Mouse (Mus musculus): ENCODE results near the gene Cwh43. TPM values are rescaled to one million over a fixed set of nuclear protein-coding genes. Genes with fewer than 3 reads are reported as not detected.

Cwh43 gene
- polyA plus RNA-seq, 2 experiments: 0.45 to 1.4 TPM

GRCm38 (mm10) chr5:73489915-73490314, 84.0 kb downstream of the Cwh43 start:
- no peak for TF ChIP-seq POLR2A (IDR thresholded peaks at IDR 0.05; ENCODE audit: borderline replicate concordance, extremely low read depth, insufficient read depth, insufficient read length)
- 3% methylated on average over 14 of the region's 14 CpGs for WGBS
- Histone ChIP-seq H3K36me3 (ENCODE audit: control insufficient read depth, insufficient read depth, low read length) (no peaks in the 10 kb centered on the region), H3K4me3 (replicated peaks; ENCODE audit: low read length) (peak overlapping the region; percentile 81), H3K27ac (replicated peaks; ENCODE audit: low read depth, low read length) (peak overlapping the region; percentile 77), H3K9ac (ENCODE audit: low read depth, low read length, severe bottlenecking) (peak overlapping the region; percentile 57), H3K4me2 (replicated peaks; ENCODE audit: low read depth, low read length, severe bottlenecking) (peak overlapping the region; percentile 91), H3K9me3 (ENCODE audit: control insufficient read depth, low read length) (no peaks in the 10 kb centered on the region), H3K4me1 (ENCODE audit: control insufficient read depth, insufficient read depth, low read length) (peaks cover 4% of the 10 kb centered on the region), H3K27me3 (ENCODE audit: control insufficient read depth, insufficient read depth, low read length) (no peaks in the 10 kb centered on the region)
- no peak for DNase-seq (ENCODE audit: low spot score)
- ATAC-seq (ENCODE audit: low FRiP score, low read depth): no peak

- Histone ChIP-seq H3K9ac (ENCODE audit: low read depth, low read length, severe bottlenecking) (peak overlapping the region; percentile 67), H3K4me1 (ENCODE audit: control insufficient read depth, insufficient read depth, low read length) (peaks cover 4% of the 10 kb centered on the region), H3K4me2 (replicated peaks; ENCODE audit: low read depth, low read length, severe bottlenecking) (peak overlapping the region; percentile 91), H3K4me3 (replicated peaks; ENCODE audit: low read length) (peak overlapping the region; percentile 81), H3K27me3 (ENCODE audit: control insufficient read depth, insufficient read depth, low read length) (no peaks in the 10 kb centered on the region), H3K9me3 (ENCODE audit: control insufficient read depth, low read length) (no peaks in the 10 kb centered on the region), H3K27ac (replicated peaks; ENCODE audit: low read depth, low read length) (peak overlapping the region; percentile 91), H3K36me3 (ENCODE audit: control insufficient read depth, insufficient read depth, low read length) (no peaks in the 10 kb centered on the region)
- under 1% methylated on average over 37 of the region's 37 CpGs for WGBS
- peak; percentile 95; the same call in 1 of the 2 replicates for TF ChIP-seq POLR2A (IDR thresholded peaks at IDR 0.05; ENCODE audit: borderline replicate concordance, extremely low read depth, insufficient read depth, insufficient read length)
- peak; percentile 99 for DNase-seq (ENCODE audit: low spot score)
- peak; percentile 97 for ATAC-seq (ENCODE audit: low FRiP score, low read depth)
Measured at GRCm38 (mm10) chr5:73490596-73491073, 84.8 kb downstream of the Cwh43 start.

- Histone ChIP-seq H3K9ac (ENCODE audit: low read depth, low read length, severe bottlenecking) (peak overlapping the region; percentile 67), H3K9me3 (ENCODE audit: control insufficient read depth, low read length) (no peaks in the 10 kb centered on the region), H3K27me3 (ENCODE audit: control insufficient read depth, insufficient read depth, low read length) (no peaks in the 10 kb centered on the region), H3K4me1 (ENCODE audit: control insufficient read depth, insufficient read depth, low read length) (peaks cover 4% of the 10 kb centered on the region), H3K4me2 (replicated peaks; ENCODE audit: low read depth, low read length, severe bottlenecking) (peak overlapping the region; percentile 96), H3K36me3 (ENCODE audit: control insufficient read depth, insufficient read depth, low read length) (no peaks in the 10 kb centered on the region), H3K4me3 (replicated peaks; ENCODE audit: low read length) (peak overlapping the region; percentile 81), H3K27ac (replicated peaks; ENCODE audit: low read depth, low read length) (peak overlapping the region; percentile 91)
- DNase-seq (ENCODE audit: low spot score) (peak; percentile 21), ATAC-seq (ENCODE audit: low FRiP score, low read depth) (peak; percentile 42)
- peak; percentile 81; the same call in 1 of the 2 replicates for TF ChIP-seq POLR2A (IDR thresholded peaks at IDR 0.05; ENCODE audit: borderline replicate concordance, extremely low read depth, insufficient read depth, insufficient read length)
- 1% methylated on average over 45 of the region's 70 CpGs for WGBS
Measured at GRCm38 (mm10) chr5:73491074-73491836, 85.4 kb downstream of the Cwh43 start.

- Histone ChIP-seq H3K27me3 (ENCODE audit: control insufficient read depth, insufficient read depth, low read length) (no peaks in the 10 kb centered on the region), H3K9ac (ENCODE audit: low read depth, low read length, severe bottlenecking) (peak overlapping the region; percentile 67), H3K36me3 (ENCODE audit: control insufficient read depth, insufficient read depth, low read length) (no peaks in the 10 kb centered on the region), H3K4me2 (replicated peaks; ENCODE audit: low read depth, low read length, severe bottlenecking) (peak overlapping the region; percentile 96), H3K4me3 (replicated peaks; ENCODE audit: low read length) (peak overlapping the region; percentile 81), H3K27ac (replicated peaks; ENCODE audit: low read depth, low read length) (peak overlapping the region; percentile 91; the same call in 1 of the 2 replicates), H3K4me1 (ENCODE audit: control insufficient read depth, insufficient read depth, low read length) (peaks cover 4% of the 10 kb centered on the region), H3K9me3 (ENCODE audit: control insufficient read depth, low read length) (no peaks in the 10 kb centered on the region)
- TF ChIP-seq POLR2A (IDR thresholded peaks at IDR 0.05; ENCODE audit: borderline replicate concordance, extremely low read depth, insufficient read depth, insufficient read length): no peak
- ATAC-seq (ENCODE audit: low FRiP score, low read depth): peak; percentile 60
- peak; percentile 94 for DNase-seq (ENCODE audit: low spot score)
- whole genome bisulfite sequencing: under 1% methylated on average over 56 of the region's 59 CpGs
Measured at GRCm38 (mm10) chr5:73491837-73492720, 86.2 kb downstream of the Cwh43 start.

- no peak overlapping the region for H3K27ac ChIP-seq (replicated peaks; ENCODE audit: low read depth, low read length)
- no peaks in the 10 kb centered on the region for H3K9me3 ChIP-seq (ENCODE audit: control insufficient read depth, low read length)
- no peak for DNase-seq (ENCODE audit: low spot score)
- H3K9ac ChIP-seq (ENCODE audit: low read depth, low read length, severe bottlenecking): no peak overlapping the region
- no peak for TF ChIP-seq POLR2A (IDR thresholded peaks at IDR 0.05; ENCODE audit: borderline replicate concordance, extremely low read depth, insufficient read depth, insufficient read length)
- H3K36me3 ChIP-seq (ENCODE audit: control insufficient read depth, insufficient read depth, low read length): no peaks in the 10 kb centered on the region
- no peak overlapping the region for H3K4me3 ChIP-seq (replicated peaks; ENCODE audit: low read length)
- no peak overlapping the region for H3K4me2 ChIP-seq (replicated peaks; ENCODE audit: low read depth, low read length, severe bottlenecking)
- H3K27me3 ChIP-seq (ENCODE audit: control insufficient read depth, insufficient read depth, low read length): no peaks in the 10 kb centered on the region
- peaks cover 16% of the 10 kb centered on the region for H3K4me1 ChIP-seq (ENCODE audit: control insufficient read depth, insufficient read depth, low read length)
- no peak for ATAC-seq (ENCODE audit: low FRiP score, low read depth)
- WGBS: 77% methylated on average over 3 of the region's 3 CpGs
Measured at GRCm38 (mm10) chr5:73497401-73497800, 91.5 kb downstream of the Cwh43 start.
